Mouse (Mus musculus) forebrain, embryonic 11.5 days (tissue): ENCODE results near the gene P3h3. TPM values are rescaled to one million over a fixed set of nuclear protein-coding genes. Genes with fewer than 3 reads are reported as not detected.
"Not testable (repeated sequence)": the region's sequence is repeated elsewhere in the genome, so short reads cannot be mapped to it uniquely, and the experiment has no call there.

Experiments used
- ATAC-seq: fragments of 200-750 bp; cut with Nextera tagmentation; replicated peaks from 2 replicates; pipeline ENCODE4 v1.8.0; 2017; ENCODE audit warnings: moderate TSS enrichment; ENCODE audit not compliant: low FRiP score
- DNase-seq: peaks from one replicate; pipeline ENCODE4 v3.0.0-alpha.2; 2017; ENCODE audit warnings: low spot score
- H3K27ac ChIP-seq: fragments of 300-500 bp; sonication (generic); 2 replicates; pipeline ENCODE4 v1.5.1; 2014; ENCODE audit warnings: low read depth, low read length
- H3K27me3 ChIP-seq: fragments of 300-500 bp; sonication (generic); 2 replicates; pipeline ENCODE4 v1.6.1; 2014; ENCODE audit warnings: mild to moderate bottlenecking, low read length, mixed read lengths; ENCODE audit not compliant: control insufficient read depth, insufficient read depth
- H3K36me3 ChIP-seq: fragments of 300-500 bp; sonication (generic); 2 replicates; pipeline ENCODE4 v1.6.1; 2014; ENCODE audit warnings: mild to moderate bottlenecking, low read length, moderate library complexity, mixed read lengths; ENCODE audit not compliant: control insufficient read depth, insufficient read depth
- H3K4me1 ChIP-seq: fragments of 300-500 bp; sonication (generic); replicated peaks from 2 replicates; pipeline ENCODE4 v1.6.1; 2014; ENCODE audit warnings: low read length, mixed read lengths; ENCODE audit not compliant: control insufficient read depth, insufficient read depth
- H3K4me2 ChIP-seq: fragments of 300-500 bp; sonication (generic); 2 replicates; pipeline ENCODE4 v1.6.1; 2014; ENCODE audit warnings: low read depth, mild to moderate bottlenecking, low read length, moderate library complexity, mixed read lengths; ENCODE audit not compliant: severe bottlenecking
- H3K4me3 ChIP-seq: fragments of 300-500 bp; sonication (generic); 2 replicates; pipeline ENCODE4 v1.5.1; 2014; ENCODE audit warnings: low read depth, low read length
- H3K9ac ChIP-seq: fragments of 300-500 bp; sonication (generic); 2 replicates; pipeline ENCODE4 v1.6.1; 2014; ENCODE audit warnings: low read length
- H3K9me3 ChIP-seq: fragments of 300-500 bp; sonication (generic); 2 replicates; pipeline ENCODE4 v1.6.1; 2016; ENCODE audit warnings: low read length, mixed read lengths; ENCODE audit not compliant: control insufficient read depth
- WGBS: fragments of 180-500 bp; shearing (Covaris S2); extraction: QIAGEN DNeasy Blood & Tissue Kit; methylation state at CpG from one replicate; pipeline ENCODE4 v1.1.7; 2014; 5-methylcytosine and 5-hydroxymethylcytosine counted together
- polyA plus RNA-seq: library from polyadenylated mRNA; unstranded; fragments of >200 nt; fragmentation: Nextera tagmentation; extraction: Ambion mirVana; gene quantifications from 2 replicates; pipeline ENCODE4 v1.2.1, GENCODE M21; 2014

P3h3 gene
- polyA plus RNA-seq, 1 experiment from 2014 or later = 17.8 TPM

GRCm38 (mm10) chr6:124847305-124847704, 10.2 kb downstream of the P3h3 start:
- H3K4me1 ChIP-seq = peaks cover 2% of the 10 kb centered on the region; the same call in 1 of the 2 replicates
- H3K9ac ChIP-seq = no peak overlapping the region
- ATAC-seq = peak; percentile 91
- peak; percentile 98 for DNase-seq
- no peaks in the 10 kb centered on the region for H3K27me3 ChIP-seq
- no peaks in the 10 kb centered on the region for H3K9me3 ChIP-seq
- H3K4me3 ChIP-seq = no peak overlapping the region
- H3K27ac ChIP-seq = 0 out of 2 replicates have a peak overlapping the region, but pooled peaks have one; percentile 7
- 10% methylated on average over 9 of the region's 9 CpGs for WGBS
- 0 out of 2 replicates have a peak overlapping the region, but pooled peaks have one; percentile 9 for H3K4me2 ChIP-seq
- H3K36me3 ChIP-seq = no peaks in the 10 kb centered on the region

GRCm38 (mm10) chr6:124840241-124841167, 17.0 kb downstream of the P3h3 start, which contains the start of gene Gnb3:
Gene Gnb3, minus strand, starts transcription at chr6:124840275.
- peak within 1 kb of the TSS; percentile 20 for H3K9ac ChIP-seq
- WGBS = 23% methylated on average over 15 of the region's 15 CpGs
- no peaks in the 10 kb centered on the region for H3K9me3 ChIP-seq
- H3K27ac ChIP-seq = no peak within 1 kb of the TSS; the same call in 1 of the 2 replicates
- H3K4me3 ChIP-seq = no peak within 1 kb of the TSS
- 0 out of 2 replicates have a peak within 1 kb of the TSS, but pooled peaks have one; percentile 2 for H3K4me2 ChIP-seq
- no peaks in the 10 kb centered on the region; the same call in 1 of the 2 replicates for H3K36me3 ChIP-seq
- no peaks in the 10 kb centered on the region for H3K27me3 ChIP-seq
- DNase-seq (no peak), ATAC-seq (peak; percentile 31)
- peaks cover 7% of the 10 kb centered on the region; the same call in 1 of the 2 replicates for H3K4me1 ChIP-seq

- Histone ChIP-seq H3K9ac (peak overlapping the region; percentile 20), H3K36me3 (no peaks in the 10 kb centered on the region; the same call in 1 of the 2 replicates), H3K4me3 (no peak overlapping the region), H3K4me1 (peaks cover 7% of the 10 kb centered on the region; the same call in 1 of the 2 replicates), H3K4me2 (0 out of 2 replicates have a peak overlapping the region, but pooled peaks have one; percentile 2), H3K27ac (no peak overlapping the region; the same call in 1 of the 2 replicates), H3K27me3 (no peaks in the 10 kb centered on the region), H3K9me3 (no peaks in the 10 kb centered on the region)
- ATAC-seq (0 out of 2 replicates have a peak, but pooled peaks have one; percentile 10), DNase-seq (no peak)
- WGBS = 15% methylated on average over 8 of the region's 8 CpGs
Observed at GRCm38 (mm10) chr6:124839805-124840204, 17.7 kb downstream of the P3h3 start.

GRCm38 (mm10) chr6:124836411-124836810, 21.1 kb downstream of the P3h3 start:
- Histone ChIP-seq H3K27ac (no peak overlapping the region), H3K4me3 (no peak overlapping the region), H3K9ac (no peak overlapping the region), H3K4me1 (peaks cover 11% of the 10 kb centered on the region; the same call in 1 of the 2 replicates), H3K27me3 (no peaks in the 10 kb centered on the region), H3K4me2 (no peak overlapping the region), H3K36me3 (peaks cover 3% of the 10 kb centered on the region; the same call in 1 of the 2 replicates), H3K9me3 (no peaks in the 10 kb centered on the region)
- WGBS = 89% methylated on average over 7 of the region's 7 CpGs
- no peak for ATAC-seq
- DNase-seq = no peak

GRCm38 (mm10) chr6:124835531-124835930, 22.0 kb downstream of the P3h3 start:
- H3K4me3 ChIP-seq = no peak overlapping the region
- no peak overlapping the region for H3K9ac ChIP-seq
- H3K4me2 ChIP-seq = no peak overlapping the region
- H3K27ac ChIP-seq = no peak overlapping the region
- peaks cover 14% of the 10 kb centered on the region; the same call in 1 of the 2 replicates for H3K4me1 ChIP-seq
- no peaks in the 10 kb centered on the region for H3K27me3 ChIP-seq
- H3K36me3 ChIP-seq = peaks cover 3% of the 10 kb centered on the region; the same call in 1 of the 2 replicates
- ATAC-seq (no peak), DNase-seq (no peak)
- no peaks in the 10 kb centered on the region for H3K9me3 ChIP-seq
- WGBS = 65% methylated on average over 10 of the region's 10 CpGs

GRCm38 (mm10) chr6:124834512-124835081, 23.0 kb downstream of the P3h3 start:
- WGBS = 84% methylated on average over 6 of the region's 6 CpGs
- no peak for ATAC-seq
- no peak for DNase-seq
- H3K4me1 ChIP-seq = peaks cover 7% of the 10 kb centered on the region; the same call in 1 of the 2 replicates
- H3K4me3 ChIP-seq = no peak overlapping the region
- H3K9ac ChIP-seq = no peak overlapping the region
- no peak overlapping the region for H3K27ac ChIP-seq
- no peaks in the 10 kb centered on the region for H3K9me3 ChIP-seq
- no peak overlapping the region for H3K4me2 ChIP-seq
- H3K36me3 ChIP-seq = peaks cover 3% of the 10 kb centered on the region; the same call in 1 of the 2 replicates
- H3K27me3 ChIP-seq = no peaks in the 10 kb centered on the region

- Histone ChIP-seq H3K27ac (no peak overlapping the region), H3K4me1 (peaks cover 12% of the 10 kb centered on the region; the same call in 1 of the 2 replicates), H3K9me3 (no peaks in the 10 kb centered on the region), H3K4me3 (no peak overlapping the region), H3K36me3 (peaks cover 3% of the 10 kb centered on the region; the same call in 1 of the 2 replicates), H3K9ac (no peak overlapping the region), H3K4me2 (peak overlapping the region; percentile 28; the same call in 1 of the 2 replicates), H3K27me3 (no peaks in the 10 kb centered on the region)
- 95% methylated on average over 8 of the region's 8 CpGs for WGBS
- ATAC-seq (no peak), DNase-seq (no peak)
Observed at GRCm38 (mm10) chr6:124831649-124832048, 25.9 kb downstream of the P3h3 start.

- not testable (repeated sequence) for H3K9me3 ChIP-seq, H3K27me3 ChIP-seq, H3K9ac ChIP-seq, H3K36me3 ChIP-seq, DNase-seq, H3K27ac ChIP-seq, ATAC-seq
- WGBS = 95% methylated on average over 4 of the region's 4 CpGs
- Histone ChIP-seq H3K4me2 (peak overlapping the region; percentile 79; the same call in 1 of the 2 replicates), H3K4me1 (peaks cover 12% of the 10 kb centered on the region; the same call in 1 of the 2 replicates), H3K4me3 (peak overlapping the region; percentile 82)
Observed at GRCm38 (mm10) chr6:124831199-124831598, 26.4 kb downstream of the P3h3 start.
